Mouse (Mus musculus): ENCODE data around the gene Abraxas1. TPM values are rescaled to one million over a fixed set of nuclear protein-coding genes. Genes with fewer than 3 reads are reported as not detected.

Gene Abraxas1
- polyA plus RNA-seq, 1 experiment: 2.9 TPM

- Histone ChIP-seq H3K36me3 (replicated peaks; ENCODE audit: low read length) (no peaks in the 10 kb centered on the region), H3K9me3 (0 out of 2 replicates have a peak, but pooled peaks cover 2% of the 10 kb centered on the region), H3K4me3 (replicated peaks) (no peak overlapping the region), H3K4me1 (peaks cover 4% of the 10 kb centered on the region; the same call in 1 of the 2 replicates), H3K27me3 (replicated peaks) (peaks cover 12% of the 10 kb centered on the region)
- TF ChIP-seq FLI1 (IDR thresholded peaks at IDR 0.05; ENCODE audit: low read length) (no peak), GATA1 (IDR thresholded peaks at IDR 0.05; ENCODE audit: borderline replicate concordance, low read length) (no peak)
These were observed 33.2 kb upstream of the Abraxas1 start for GRCm38 (mm10) chr5:100853963-100854362.

- Histone ChIP-seq H3K9me3 (peaks cover 4% of the 10 kb centered on the region), H3K4me1 (peaks cover 22% of the 10 kb centered on the region), H3K4me3 (replicated peaks) (peak overlapping the region; percentile 93), H3K36me3 (replicated peaks; ENCODE audit: low read length) (no peaks in the 10 kb centered on the region), H3K27me3 (replicated peaks) (peaks cover 60% of the 10 kb centered on the region)
- TF ChIP-seq GATA1 (IDR thresholded peaks at IDR 0.05; ENCODE audit: borderline replicate concordance, low read length) (no peak), FLI1 (IDR thresholded peaks at IDR 0.05; ENCODE audit: low read length) (no peak)
These were observed 26.4 kb upstream of the Abraxas1 start for GRCm38 (mm10) chr5:100847143-100847542.

- Histone ChIP-seq H3K36me3 (replicated peaks; ENCODE audit: low read length) (no peaks in the 10 kb centered on the region), H3K4me1 (peaks cover 22% of the 10 kb centered on the region), H3K27me3 (replicated peaks) (peaks cover 59% of the 10 kb centered on the region), H3K9me3 (peaks cover 10% of the 10 kb centered on the region), H3K4me3 (replicated peaks) (peak overlapping the region; percentile 93)
- no peak for TF ChIP-seq FLI1 (IDR thresholded peaks at IDR 0.05; ENCODE audit: low read length)
- no peak for TF ChIP-seq GATA1 (IDR thresholded peaks at IDR 0.05; ENCODE audit: borderline replicate concordance, low read length)
These were observed 25.8 kb upstream of the Abraxas1 start for GRCm38 (mm10) chr5:100846599-100846920.

DNA sequence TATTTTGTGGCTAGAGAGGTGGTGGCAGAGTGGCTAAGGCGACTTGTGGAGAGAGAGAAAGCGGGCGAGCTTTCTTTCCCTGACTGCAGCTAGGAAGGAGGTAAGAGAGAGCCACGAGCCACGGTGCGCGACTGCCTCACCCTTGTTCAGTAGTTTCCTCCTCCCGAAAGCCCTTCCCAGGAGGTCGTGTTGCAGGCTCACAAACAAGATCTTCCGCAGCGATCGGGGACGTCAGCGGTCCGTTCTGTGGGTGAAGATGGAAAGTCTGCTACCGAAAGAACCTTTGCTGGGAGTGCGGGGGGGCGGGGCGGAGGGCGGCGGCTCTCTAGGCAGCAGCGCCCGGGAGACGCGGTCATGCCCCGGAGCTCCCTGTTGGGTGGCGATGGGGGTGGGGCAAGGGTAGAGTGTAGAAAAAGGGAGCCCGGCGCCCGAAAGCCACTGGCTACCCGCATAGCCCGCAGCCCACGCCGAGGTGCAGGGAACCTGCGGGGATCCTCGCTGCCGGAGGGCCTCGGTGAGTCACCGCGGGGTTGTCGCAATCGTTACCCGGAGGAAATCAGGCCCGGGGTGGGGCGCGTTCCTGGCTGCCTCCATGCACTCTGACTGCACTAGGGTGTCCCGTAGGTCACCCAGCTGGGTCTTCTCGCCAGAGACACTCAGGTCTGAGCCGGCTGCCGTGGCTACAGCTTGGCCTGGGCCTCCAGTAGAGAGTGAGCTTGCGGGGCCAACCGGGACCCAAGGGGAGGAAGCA lies 25.3 kb upstream of the Abraxas1 start:
- Histone ChIP-seq H3K4me1 (peaks cover 22% of the 10 kb centered on the region), H3K27me3 (replicated peaks) (peaks cover 59% of the 10 kb centered on the region), H3K4me3 (replicated peaks) (peak overlapping the region; percentile 93), H3K9me3 (peaks cover 16% of the 10 kb centered on the region), H3K36me3 (replicated peaks; ENCODE audit: low read length) (no peaks in the 10 kb centered on the region)
- no peak for TF ChIP-seq GATA1 (IDR thresholded peaks at IDR 0.05; ENCODE audit: borderline replicate concordance, low read length)

DNA sequence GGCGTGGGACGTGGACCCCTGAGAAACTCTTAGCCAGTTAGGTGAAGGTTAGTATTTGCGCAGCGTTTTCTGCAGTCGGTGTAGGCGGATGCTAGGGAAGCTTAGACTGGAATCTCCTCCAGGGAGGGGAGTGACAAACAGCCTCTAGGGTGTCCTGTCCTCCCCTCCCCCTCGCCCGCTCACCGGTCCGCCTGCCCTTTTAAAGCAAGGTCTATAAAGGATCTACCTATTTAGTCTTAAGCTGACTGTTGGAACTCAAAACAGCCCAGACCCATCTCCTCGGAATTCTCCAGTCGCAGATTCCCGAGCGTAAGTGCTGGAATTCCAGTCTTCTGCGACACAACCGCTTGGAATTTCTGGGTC lies 24.7 kb upstream of the Abraxas1 start, which contains the start of gene Gpat3:
Gene Gpat3, plus strand, starts transcription at position 229 of the 363 bp plus-strand sequence.
- Histone ChIP-seq H3K9me3 (peaks cover 17% of the 10 kb centered on the region), H3K4me1 (peaks cover 22% of the 10 kb centered on the region), H3K4me3 (replicated peaks) (peak within 1 kb of the TSS; percentile 93), H3K36me3 (replicated peaks; ENCODE audit: low read length) (no peaks in the 10 kb centered on the region), H3K27me3 (replicated peaks) (peaks cover 63% of the 10 kb centered on the region)
- TF ChIP-seq GATA1 (IDR thresholded peaks at IDR 0.05; ENCODE audit: borderline replicate concordance, low read length) (no peak), FLI1 (IDR thresholded peaks at IDR 0.05; ENCODE audit: low read length) (no peak)

GRCm38 (mm10) chr5:100844485-100844884 lies 23.7 kb upstream of the Abraxas1 start:
- Histone ChIP-seq H3K9me3 (peaks cover 17% of the 10 kb centered on the region), H3K27me3 (replicated peaks) (peaks cover 63% of the 10 kb centered on the region), H3K4me1 (peaks cover 22% of the 10 kb centered on the region), H3K4me3 (replicated peaks) (no peak overlapping the region), H3K36me3 (replicated peaks; ENCODE audit: low read length) (no peaks in the 10 kb centered on the region)
- TF ChIP-seq FLI1 (IDR thresholded peaks at IDR 0.05; ENCODE audit: low read length) (no peak), GATA1 (IDR thresholded peaks at IDR 0.05; ENCODE audit: borderline replicate concordance, low read length) (no peak)

DNA sequence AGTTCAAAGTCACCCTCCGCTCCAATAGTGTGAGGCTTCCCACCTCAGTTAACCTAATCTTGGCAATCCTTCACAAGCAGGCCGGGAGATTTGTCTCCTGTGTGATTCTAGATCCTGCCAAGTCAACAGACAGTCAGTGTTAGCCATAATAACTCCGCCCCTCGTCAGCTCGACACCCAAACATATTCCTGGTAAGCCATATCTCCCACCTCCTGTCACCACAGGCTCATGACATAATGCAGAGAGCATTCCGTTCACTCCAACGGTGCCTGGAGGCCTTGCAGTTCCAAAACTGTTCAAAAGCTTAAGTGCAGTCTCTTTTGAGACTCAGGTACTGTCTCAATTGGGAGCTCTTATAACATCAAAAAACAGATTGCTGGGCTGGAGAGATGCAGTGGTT lies 17.1 kb upstream of the Abraxas1 start:
- Histone ChIP-seq H3K4me3 (replicated peaks) (no peak overlapping the region), H3K4me1 (no peaks in the 10 kb centered on the region), H3K9me3 (peaks cover 30% of the 10 kb centered on the region), H3K36me3 (replicated peaks; ENCODE audit: low read length) (no peaks in the 10 kb centered on the region), H3K27me3 (replicated peaks) (peaks cover 19% of the 10 kb centered on the region)
- TF ChIP-seq GATA1 (IDR thresholded peaks at IDR 0.05; ENCODE audit: borderline replicate concordance, low read length) (no peak), FLI1 (IDR thresholded peaks at IDR 0.05; ENCODE audit: low read length) (no peak)

DNA sequence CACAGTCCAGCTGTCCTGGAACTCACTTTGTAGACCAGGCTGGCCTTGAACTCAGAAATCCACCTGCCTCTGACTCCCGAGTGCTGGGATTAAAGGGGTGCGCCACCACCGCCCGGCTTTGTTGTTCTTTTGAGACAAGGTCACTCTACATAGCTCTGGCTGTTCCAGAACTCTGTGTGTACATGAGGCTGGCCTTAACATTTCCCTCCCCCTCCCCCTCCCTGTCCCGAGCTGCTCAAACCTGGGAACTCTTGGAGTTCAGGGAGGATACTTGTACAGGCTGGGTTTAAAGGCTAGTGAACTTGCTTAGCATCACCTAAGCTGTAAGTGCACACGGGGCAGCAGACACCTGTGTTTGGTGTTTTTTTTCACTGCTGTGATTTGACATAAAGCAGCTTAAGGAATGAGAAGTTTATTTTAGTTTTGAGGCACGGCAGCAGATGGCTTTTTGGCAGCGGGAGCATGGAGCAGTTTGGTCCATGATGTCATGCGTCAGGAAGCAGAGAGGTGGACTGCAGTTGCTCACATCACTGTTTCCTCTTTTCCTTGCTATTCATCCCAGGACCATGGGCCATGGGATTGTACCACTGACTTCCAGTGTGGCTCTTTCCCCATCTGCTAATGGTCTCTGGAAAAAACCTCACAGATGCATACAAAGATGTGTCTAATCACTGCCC lies 15.2 kb upstream of the Abraxas1 start:
- H3K36me3 ChIP-seq (replicated peaks; ENCODE audit: low read length): no peaks in the 10 kb centered on the region
- TF ChIP-seq GATA1 (IDR thresholded peaks at IDR 0.05; ENCODE audit: borderline replicate concordance, low read length): no peak
- no peak for TF ChIP-seq FLI1 (IDR thresholded peaks at IDR 0.05; ENCODE audit: low read length)
- H3K27me3 ChIP-seq (replicated peaks): peaks cover 14% of the 10 kb centered on the region
- no peaks in the 10 kb centered on the region for H3K4me1 ChIP-seq
- H3K9me3 ChIP-seq: peaks cover 14% of the 10 kb centered on the region
- H3K4me3 ChIP-seq (replicated peaks): no peak overlapping the region

DNA sequence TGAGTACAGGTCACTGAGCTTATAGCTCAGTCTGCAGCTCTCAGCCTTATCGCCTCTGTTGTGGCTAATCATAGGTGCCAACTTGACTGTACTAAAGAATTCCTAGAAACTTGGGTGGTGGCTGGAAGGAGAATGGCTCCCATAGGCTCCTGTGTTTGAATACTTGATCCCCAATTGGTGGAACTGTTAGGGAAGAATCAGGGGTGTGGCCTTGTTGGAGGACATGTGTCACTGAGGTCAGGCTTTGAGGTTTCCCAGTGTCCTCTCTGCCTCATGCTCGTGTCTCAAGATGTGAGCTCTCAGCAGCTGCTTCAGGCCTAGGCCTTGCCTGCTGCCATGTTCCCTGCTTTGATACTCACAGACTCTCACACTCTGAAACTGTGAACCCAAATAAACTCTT lies 13.1 kb upstream of the Abraxas1 start:
- H3K36me3 ChIP-seq (replicated peaks; ENCODE audit: low read length): no peaks in the 10 kb centered on the region
- H3K27me3 ChIP-seq (replicated peaks): peaks cover 16% of the 10 kb centered on the region
- TF ChIP-seq FLI1 (IDR thresholded peaks at IDR 0.05; ENCODE audit: low read length) (no peak), GATA1 (IDR thresholded peaks at IDR 0.05; ENCODE audit: borderline replicate concordance, low read length) (no peak)
- no peaks in the 10 kb centered on the region for H3K4me1 ChIP-seq
- no peak overlapping the region for H3K4me3 ChIP-seq (replicated peaks)
- H3K9me3 ChIP-seq: peaks cover 13% of the 10 kb centered on the region

GRCm38 (mm10) chr5:100832680-100833079 lies 11.9 kb upstream of the Abraxas1 start:
- Histone ChIP-seq H3K27me3 (replicated peaks) (peaks cover 18% of the 10 kb centered on the region), H3K4me1 (no peaks in the 10 kb centered on the region), H3K9me3 (peaks cover 13% of the 10 kb centered on the region), H3K36me3 (replicated peaks; ENCODE audit: low read length) (no peaks in the 10 kb centered on the region), H3K4me3 (replicated peaks) (no peak overlapping the region)
- TF ChIP-seq FLI1 (IDR thresholded peaks at IDR 0.05; ENCODE audit: low read length): no peak
- TF ChIP-seq GATA1 (IDR thresholded peaks at IDR 0.05; ENCODE audit: borderline replicate concordance, low read length): no peak
